Mouse (Mus musculus): Measurements from ENCODE around the gene Dffa. TPM values are rescaled to one million over a fixed set of nuclear protein-coding genes. Genes with fewer than 3 reads are reported as not detected.

Gene Dffa
- polyA plus RNA-seq, 1 experiment = 12.4 TPM

GRCm38 (mm10) chr4:149157415-149157973, 53.5 kb downstream of the Dffa start:
- TF ChIP-seq POLR2A (IDR thresholded peaks at IDR 0.05; ENCODE audit: borderline replicate concordance, control insufficient read depth, low read depth, low read length) = no peak
- no peak for TF ChIP-seq CTCF (IDR thresholded peaks at IDR 0.05; ENCODE audit: control insufficient read depth, insufficient read depth, low read length)
- Histone ChIP-seq H3K27ac (ENCODE audit: control insufficient read depth, insufficient read depth, low read depth, low read length, poor library complexity) (no peak overlapping the region), H3K4me1 (ENCODE audit: control insufficient read depth, insufficient read depth, low read length) (peaks cover 21% of the 10 kb centered on the region), H3K4me3 (replicated peaks; ENCODE audit: control insufficient read depth, low read depth, low read length) (no peak overlapping the region)
- WGBS = 82% methylated on average over 8 of the region's 8 CpGs

GRCm38 (mm10) chr4:149159203-149159602, 55.3 kb downstream of the Dffa start:
- TF ChIP-seq POLR2A (IDR thresholded peaks at IDR 0.05; ENCODE audit: borderline replicate concordance, control insufficient read depth, low read depth, low read length) (no peak), CTCF (IDR thresholded peaks at IDR 0.05; ENCODE audit: control insufficient read depth, insufficient read depth, low read length) (no peak)
- WGBS = 76% methylated on average over 2 of the region's 2 CpGs
- Histone ChIP-seq H3K4me3 (replicated peaks; ENCODE audit: control insufficient read depth, low read depth, low read length) (no peak overlapping the region), H3K4me1 (ENCODE audit: control insufficient read depth, insufficient read depth, low read length) (peaks cover 21% of the 10 kb centered on the region), H3K27ac (ENCODE audit: control insufficient read depth, insufficient read depth, low read depth, low read length, poor library complexity) (peak overlapping the region; percentile 50)

- peaks cover 21% of the 10 kb centered on the region for H3K4me1 ChIP-seq (ENCODE audit: control insufficient read depth, insufficient read depth, low read length)
- 64% methylated on average over 13 of the region's 13 CpGs for WGBS
- no peak for TF ChIP-seq CTCF (IDR thresholded peaks at IDR 0.05; ENCODE audit: control insufficient read depth, insufficient read depth, low read length)
- no peak for TF ChIP-seq POLR2A (IDR thresholded peaks at IDR 0.05; ENCODE audit: borderline replicate concordance, control insufficient read depth, low read depth, low read length)
- no peak overlapping the region for H3K4me3 ChIP-seq (replicated peaks; ENCODE audit: control insufficient read depth, low read depth, low read length)
- H3K27ac ChIP-seq (ENCODE audit: control insufficient read depth, insufficient read depth, low read depth, low read length, poor library complexity) = peak overlapping the region; percentile 40
Observed at GRCm38 (mm10) chr4:149159891-149160290, 55.9 kb downstream of the Dffa start.

- no peak overlapping the region for H3K4me3 ChIP-seq (replicated peaks; ENCODE audit: control insufficient read depth, low read depth, low read length)
- H3K4me1 ChIP-seq (ENCODE audit: control insufficient read depth, insufficient read depth, low read length) = peaks cover 21% of the 10 kb centered on the region
- TF ChIP-seq POLR2A (IDR thresholded peaks at IDR 0.05; ENCODE audit: borderline replicate concordance, control insufficient read depth, low read depth, low read length) (no peak), CTCF (IDR thresholded peaks at IDR 0.05; ENCODE audit: control insufficient read depth, insufficient read depth, low read length) (no peak)
- no peak overlapping the region for H3K27ac ChIP-seq (ENCODE audit: control insufficient read depth, insufficient read depth, low read depth, low read length, poor library complexity)
- 53% methylated on average over 6 of the region's 6 CpGs for WGBS
Observed at GRCm38 (mm10) chr4:149161166-149161565, 57.2 kb downstream of the Dffa start.

GRCm38 (mm10) chr4:149163196-149163595, 59.2 kb downstream of the Dffa start:
- H3K27ac ChIP-seq (ENCODE audit: control insufficient read depth, insufficient read depth, low read depth, low read length, poor library complexity) = no peak overlapping the region
- 65% methylated on average over 1 of the region's 1 CpGs for WGBS
- peaks cover 14% of the 10 kb centered on the region for H3K4me1 ChIP-seq (ENCODE audit: control insufficient read depth, insufficient read depth, low read length)
- TF ChIP-seq POLR2A (IDR thresholded peaks at IDR 0.05; ENCODE audit: borderline replicate concordance, control insufficient read depth, low read depth, low read length) = no peak
- TF ChIP-seq CTCF (IDR thresholded peaks at IDR 0.05; ENCODE audit: control insufficient read depth, insufficient read depth, low read length) = no peak
- H3K4me3 ChIP-seq (replicated peaks; ENCODE audit: control insufficient read depth, low read depth, low read length) = no peak overlapping the region

- 44% methylated on average over 5 of the region's 5 CpGs for WGBS
- TF ChIP-seq CTCF (IDR thresholded peaks at IDR 0.05; ENCODE audit: control insufficient read depth, insufficient read depth, low read length) (no peak), POLR2A (IDR thresholded peaks at IDR 0.05; ENCODE audit: borderline replicate concordance, control insufficient read depth, low read depth, low read length) (no peak)
- Histone ChIP-seq H3K4me1 (ENCODE audit: control insufficient read depth, insufficient read depth, low read length) (peaks cover 10% of the 10 kb centered on the region), H3K27ac (ENCODE audit: control insufficient read depth, insufficient read depth, low read depth, low read length, poor library complexity) (no peak overlapping the region), H3K4me3 (replicated peaks; ENCODE audit: control insufficient read depth, low read depth, low read length) (peak overlapping the region; percentile 57)
Observed at GRCm38 (mm10) chr4:149164150-149164549, 60.2 kb downstream of the Dffa start.

- under 1% methylated on average over 59 of the region's 59 CpGs for WGBS
- Histone ChIP-seq H3K4me1 (ENCODE audit: control insufficient read depth, insufficient read depth, low read length) (peaks cover 4% of the 10 kb centered on the region), H3K4me3 (replicated peaks; ENCODE audit: control insufficient read depth, low read depth, low read length) (peak within 1 kb of the TSS; percentile 87), H3K27ac (ENCODE audit: control insufficient read depth, insufficient read depth, low read depth, low read length, poor library complexity) (peak within 1 kb of the TSS; percentile 95)
- TF ChIP-seq POLR2A (IDR thresholded peaks at IDR 0.05; ENCODE audit: borderline replicate concordance, control insufficient read depth, low read depth, low read length) = peak; percentile 97
- no peak for TF ChIP-seq CTCF (IDR thresholded peaks at IDR 0.05; ENCODE audit: control insufficient read depth, insufficient read depth, low read length)
Observed at GRCm38 (mm10) chr4:149166215-149166946, 62.4 kb downstream of the Dffa start, which contains the start of gene Pgd. TSS of gene Pgd (minus strand) at chr4:149166771.

GRCm38 (mm10) chr4:149166957-149167611, 63.1 kb downstream of the Dffa start:
- WGBS = under 1% methylated on average over 27 of the region's 27 CpGs

More at GRCm38 (mm10) chr4:149166957-149167611, 63.1 kb downstream of the Dffa start:
- TF ChIP-seq CTCF (IDR thresholded peaks at IDR 0.05; ENCODE audit: control insufficient read depth, insufficient read depth, low read length) (no peak), POLR2A (IDR thresholded peaks at IDR 0.05; ENCODE audit: borderline replicate concordance, control insufficient read depth, low read depth, low read length) (no peak)
- Histone ChIP-seq H3K4me1 (ENCODE audit: control insufficient read depth, insufficient read depth, low read length) (peaks cover 4% of the 10 kb centered on the region), H3K4me3 (replicated peaks; ENCODE audit: control insufficient read depth, low read depth, low read length) (peak overlapping the region; percentile 81), H3K27ac (ENCODE audit: control insufficient read depth, insufficient read depth, low read depth, low read length, poor library complexity) (peak overlapping the region; percentile 77)

Data from bone marrow, adult 2 months (tissue).